Mouse (Mus musculus) stomach, embryonic 15.5 days (tissue): ENCODE results near the gene Prkn. TPM values are rescaled to one million over a fixed set of nuclear protein-coding genes. Genes with fewer than 3 reads are reported as not detected.

Experiments used
- ATAC-seq: fragments of 200-750 bp; cut with Nextera tagmentation; 2 replicates; pipeline ENCODE4 v1.8.0; 2017; ENCODE audit warnings: low read depth, moderate number of reproducible peaks, moderate TSS enrichment; ENCODE audit not compliant: insufficient read depth, low FRiP score
- H3K27ac ChIP-seq: fragments of 300-500 bp; sonication (generic); 2 replicates; pipeline ENCODE4 v1.5.1; 2015; ENCODE audit warnings: mild to moderate bottlenecking, inconsistent platforms
- H3K27me3 ChIP-seq: fragments of 300-500 bp; sonication (generic); replicated peaks from 2 replicates; pipeline ENCODE4 v1.6.1; 2015; ENCODE audit warnings: inconsistent platforms
- H3K36me3 ChIP-seq: fragments of 300-500 bp; sonication (generic); 2 replicates; pipeline ENCODE4 v1.6.1; 2015; ENCODE audit warnings: inconsistent platforms
- H3K4me1 ChIP-seq: fragments of 300-500 bp; sonication (generic); 2 replicates; pipeline ENCODE4 v1.6.1; 2015; ENCODE audit warnings: inconsistent platforms
- H3K4me2 ChIP-seq: fragments of 300-500 bp; sonication (generic); 2 replicates; pipeline ENCODE4 v1.6.1; 2015; ENCODE audit warnings: mild to moderate bottlenecking, inconsistent platforms
- H3K4me3 ChIP-seq: fragments of 300-500 bp; sonication (generic); replicated peaks from 2 replicates; pipeline ENCODE4 v1.5.1; 2015; ENCODE audit warnings: inconsistent platforms
- H3K9ac ChIP-seq: fragments of 300-500 bp; sonication (generic); 2 replicates; pipeline ENCODE4 v1.6.1; 2015; ENCODE audit warnings: inconsistent platforms
- H3K9me3 ChIP-seq: fragments of 300-500 bp; sonication (generic); 2 replicates; pipeline ENCODE4 v1.6.1; 2016; ENCODE audit warnings: inconsistent platforms
- WGBS: fragments of 180-500 bp; shearing (Covaris S2); methylation state at CpG from one replicate; pipeline ENCODE4 v1.1.7; 2015; 5-methylcytosine and 5-hydroxymethylcytosine counted together
- polyA plus RNA-seq: library from polyadenylated mRNA; unstranded; fragments of >200 nt; fragmentation: Nextera tagmentation; extraction: Ambion mirVana; gene quantifications from 2 replicates; pipeline ENCODE4 v1.2.1, GENCODE M21; 2015

Gene Prkn
- polyA plus RNA-seq, 1 experiment from 2014 or later = 2.0 TPM

DNA sequence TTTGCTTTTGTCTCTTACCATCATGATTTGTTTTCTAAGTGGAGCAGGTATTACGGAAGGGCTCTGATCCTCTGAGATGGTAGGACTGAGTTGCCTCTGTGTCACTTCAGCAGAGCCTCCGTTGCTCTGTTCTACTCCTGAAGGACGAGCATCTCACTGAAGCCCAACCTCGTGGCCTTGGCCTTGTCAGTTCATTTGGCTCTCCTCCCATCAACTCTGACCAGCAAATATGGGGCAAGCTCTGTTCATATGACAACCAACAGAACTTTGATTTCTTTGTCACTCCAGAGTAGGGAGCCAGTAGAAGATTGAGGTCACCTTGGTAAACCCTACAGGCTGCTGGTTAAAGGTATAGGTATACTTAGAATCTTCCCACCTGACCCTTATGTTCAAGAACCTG is 745.3 kb downstream of the Prkn start:
- H3K9me3 ChIP-seq = no peaks in the 10 kb centered on the region
- no peak overlapping the region for H3K9ac ChIP-seq
- no peaks in the 10 kb centered on the region for H3K36me3 ChIP-seq
- H3K4me3 ChIP-seq = no peak overlapping the region
- ATAC-seq = no peak
- WGBS = 82% methylated on average over 4 of the region's 4 CpGs
- no peaks in the 10 kb centered on the region for H3K4me1 ChIP-seq
- no peak overlapping the region for H3K4me2 ChIP-seq
- no peaks in the 10 kb centered on the region for H3K27me3 ChIP-seq
- no peak overlapping the region for H3K27ac ChIP-seq

DNA sequence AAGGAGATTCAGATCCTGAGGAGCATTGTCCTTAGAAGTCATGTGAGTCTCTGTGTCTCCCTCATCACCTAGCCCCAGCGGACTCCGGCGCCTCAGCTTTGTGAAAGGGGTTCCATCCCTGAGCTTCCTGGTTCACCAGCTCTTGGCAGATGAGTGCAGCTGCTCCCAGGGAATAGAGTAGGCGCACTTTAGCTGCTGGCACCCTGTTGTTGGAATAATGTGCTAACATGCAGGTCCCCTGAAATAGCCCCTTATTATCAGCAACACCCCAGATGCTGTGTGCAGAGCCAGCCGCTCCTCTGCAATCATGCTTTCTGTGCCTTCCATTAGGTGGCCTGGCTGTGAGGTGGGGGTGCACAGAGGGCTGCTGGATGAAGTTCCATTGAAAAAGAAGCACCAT is 767.7 kb downstream of the Prkn start:
- no peaks in the 10 kb centered on the region for H3K27me3 ChIP-seq
- ATAC-seq = no peak
- no peaks in the 10 kb centered on the region for H3K4me1 ChIP-seq
- no peaks in the 10 kb centered on the region for H3K36me3 ChIP-seq
- H3K9me3 ChIP-seq = no peaks in the 10 kb centered on the region
- no peak overlapping the region for H3K4me3 ChIP-seq
- no peak overlapping the region for H3K9ac ChIP-seq
- no peak overlapping the region for H3K27ac ChIP-seq
- H3K4me2 ChIP-seq = no peak overlapping the region
- 92% methylated on average over 5 of the region's 5 CpGs for WGBS

DNA sequence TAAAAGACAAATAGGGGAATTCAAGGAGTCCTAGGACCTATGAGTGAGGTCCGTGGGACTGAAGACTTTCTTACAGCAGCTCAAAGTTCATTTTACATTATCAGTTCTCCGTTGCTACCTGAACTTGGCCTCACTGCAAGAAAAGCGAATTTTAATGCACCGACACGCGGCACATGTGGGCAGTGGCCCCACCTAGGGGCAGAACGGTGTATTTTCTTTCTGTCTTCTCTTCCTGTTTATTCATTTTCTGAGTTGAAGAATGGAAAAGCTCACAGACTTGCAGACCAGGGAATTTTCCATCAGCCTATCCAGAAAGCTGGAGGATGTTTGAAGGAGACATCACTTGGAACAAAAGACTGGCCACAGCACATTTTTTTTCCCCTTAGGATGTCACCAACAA is 771.3 kb downstream of the Prkn start:
- Histone ChIP-seq H3K4me1 (no peaks in the 10 kb centered on the region), H3K9me3 (no peaks in the 10 kb centered on the region), H3K4me2 (peak overlapping the region; percentile 24; the same call in 1 of the 2 replicates), H3K27me3 (no peaks in the 10 kb centered on the region), H3K27ac (no peak overlapping the region), H3K9ac (no peak overlapping the region), H3K4me3 (no peak overlapping the region), H3K36me3 (no peaks in the 10 kb centered on the region)
- WGBS = 8% methylated on average over 7 of the region's 7 CpGs
- no peak for ATAC-seq

DNA sequence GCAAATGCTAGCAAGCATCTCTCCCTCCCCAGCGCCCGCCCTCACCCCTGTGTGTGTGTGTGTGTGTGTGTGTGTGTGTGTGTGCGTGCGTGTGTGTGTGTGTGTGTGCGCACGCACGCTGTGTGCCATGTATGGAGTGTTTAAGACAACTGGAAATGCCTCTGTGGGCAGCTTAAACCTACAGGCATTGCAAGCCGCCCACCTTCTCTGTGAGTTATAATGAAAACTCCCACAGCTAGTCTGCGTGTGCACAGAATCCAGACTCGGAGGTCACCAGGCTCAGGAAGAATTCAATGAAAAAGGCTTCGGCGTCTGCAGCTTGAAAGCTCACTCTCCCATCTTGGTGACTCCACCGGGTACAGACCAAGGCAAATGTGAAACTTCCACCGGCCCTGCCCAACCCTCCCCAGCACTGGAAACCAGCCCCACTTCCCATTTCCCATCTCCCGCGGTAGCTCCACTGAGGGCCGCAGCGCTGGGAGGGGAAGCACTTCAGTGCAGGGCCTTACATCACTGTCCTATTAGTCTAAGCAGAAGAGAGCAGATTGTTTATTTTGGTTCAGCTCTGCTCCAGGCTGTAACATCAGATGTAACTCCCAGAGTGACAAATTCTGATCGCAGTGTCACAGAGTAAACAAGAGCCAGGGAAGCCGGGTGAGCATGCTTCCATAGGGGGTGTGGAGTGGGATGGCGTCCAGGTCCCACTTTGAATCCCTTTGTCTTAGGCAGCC is 772.8 kb downstream of the Prkn start:
- H3K4me1 ChIP-seq = no peaks in the 10 kb centered on the region
- H3K27me3 ChIP-seq = no peaks in the 10 kb centered on the region
- H3K27ac ChIP-seq = no peak overlapping the region
- H3K9ac ChIP-seq = no peak overlapping the region
- no peaks in the 10 kb centered on the region for H3K9me3 ChIP-seq
- H3K4me2 ChIP-seq = peak overlapping the region; percentile 11; the same call in 1 of the 2 replicates
- 35% methylated on average over 21 of the region's 21 CpGs for WGBS
- ATAC-seq = no peak
- H3K4me3 ChIP-seq = no peak overlapping the region
- H3K36me3 ChIP-seq = no peaks in the 10 kb centered on the region

DNA sequence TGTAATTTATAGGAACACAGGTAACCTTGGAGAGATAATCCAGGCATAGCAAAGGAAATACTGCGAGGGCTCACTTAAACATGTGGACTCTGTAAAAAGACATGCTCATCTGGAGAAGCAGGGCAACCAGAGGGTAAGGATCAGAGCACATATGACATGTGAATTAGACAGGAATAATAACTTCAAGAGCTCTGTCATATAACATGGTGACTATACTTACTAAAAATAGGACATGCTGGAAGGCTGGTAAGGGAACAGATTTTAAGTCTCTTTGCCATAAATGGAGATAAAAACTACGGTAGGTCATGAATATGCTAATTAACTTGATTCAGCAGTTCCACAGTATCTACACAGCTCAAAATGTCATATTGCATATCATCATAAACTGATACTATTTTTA is 777.4 kb downstream of the Prkn start:
- Histone ChIP-seq H3K9me3 (no peaks in the 10 kb centered on the region), H3K27ac (no peak overlapping the region), H3K36me3 (no peaks in the 10 kb centered on the region), H3K27me3 (no peaks in the 10 kb centered on the region), H3K4me2 (no peak overlapping the region), H3K9ac (no peak overlapping the region), H3K4me1 (no peaks in the 10 kb centered on the region), H3K4me3 (no peak overlapping the region)
- no peak for ATAC-seq
- 58% methylated on average over 2 of the region's 2 CpGs for WGBS

DNA sequence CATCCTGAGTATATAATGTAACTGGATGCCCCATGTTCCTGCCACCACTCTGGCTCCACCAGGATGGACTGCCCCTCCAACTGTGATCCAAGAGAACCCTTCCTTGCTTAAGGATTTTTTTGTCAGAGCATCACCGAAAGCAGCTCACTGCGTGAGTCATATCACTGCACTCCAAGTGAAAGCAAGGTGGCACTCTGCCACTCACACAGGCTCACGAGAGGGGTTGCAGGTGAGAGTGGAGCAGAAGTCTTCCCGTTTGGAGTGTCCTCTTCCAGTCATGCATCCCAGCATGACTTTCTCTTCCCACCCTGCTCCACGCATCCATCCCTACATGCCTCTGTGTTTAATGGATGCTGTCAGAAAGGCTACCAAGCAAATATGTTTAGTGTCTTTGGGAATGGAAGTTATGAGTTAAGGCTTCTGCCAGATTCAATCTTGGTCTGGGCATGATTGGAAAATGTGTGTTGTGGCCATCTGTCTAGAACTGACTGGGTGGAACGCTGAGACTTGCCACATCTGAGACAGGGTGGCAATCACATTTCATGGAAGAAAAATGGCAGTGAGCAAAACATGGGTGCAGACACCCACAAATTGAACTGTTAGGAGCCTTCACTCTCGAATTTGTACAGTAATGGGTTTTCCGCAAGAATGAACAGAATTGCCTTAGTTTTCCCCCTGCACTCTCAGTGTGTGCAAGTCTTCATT is 778.9 kb downstream of the Prkn start:
- Histone ChIP-seq H3K4me2 (no peak overlapping the region), H3K36me3 (no peaks in the 10 kb centered on the region), H3K9ac (no peak overlapping the region), H3K4me1 (no peaks in the 10 kb centered on the region), H3K27ac (no peak overlapping the region), H3K9me3 (no peaks in the 10 kb centered on the region), H3K4me3 (no peak overlapping the region), H3K27me3 (no peaks in the 10 kb centered on the region)
- ATAC-seq = no peak
- 84% methylated on average over 8 of the region's 8 CpGs for WGBS

DNA sequence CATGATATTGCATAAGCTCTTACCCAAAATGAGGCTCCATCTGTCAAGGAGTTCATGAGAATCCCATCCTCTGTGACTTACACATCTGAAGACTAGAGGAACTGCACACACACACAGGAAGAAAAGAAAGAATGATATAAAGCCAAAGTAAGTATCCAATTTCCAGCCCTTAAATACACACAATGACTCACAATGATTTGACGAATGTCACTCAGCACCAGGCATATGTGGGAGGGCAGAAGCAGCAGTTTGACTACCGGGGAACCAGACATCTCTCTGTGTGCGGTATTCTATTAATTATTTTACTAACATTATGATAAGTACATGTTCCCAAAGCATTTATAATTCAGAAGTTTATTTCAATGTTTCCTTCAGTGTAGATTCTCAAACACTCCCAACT is 780.6 kb downstream of the Prkn start:
- 54% methylated on average over 3 of the region's 3 CpGs for WGBS
- Histone ChIP-seq H3K27me3 (no peaks in the 10 kb centered on the region), H3K9me3 (no peaks in the 10 kb centered on the region), H3K4me1 (no peaks in the 10 kb centered on the region), H3K4me3 (no peak overlapping the region), H3K36me3 (no peaks in the 10 kb centered on the region), H3K9ac (no peak overlapping the region), H3K27ac (no peak overlapping the region), H3K4me2 (no peak overlapping the region)
- ATAC-seq = no peak

DNA sequence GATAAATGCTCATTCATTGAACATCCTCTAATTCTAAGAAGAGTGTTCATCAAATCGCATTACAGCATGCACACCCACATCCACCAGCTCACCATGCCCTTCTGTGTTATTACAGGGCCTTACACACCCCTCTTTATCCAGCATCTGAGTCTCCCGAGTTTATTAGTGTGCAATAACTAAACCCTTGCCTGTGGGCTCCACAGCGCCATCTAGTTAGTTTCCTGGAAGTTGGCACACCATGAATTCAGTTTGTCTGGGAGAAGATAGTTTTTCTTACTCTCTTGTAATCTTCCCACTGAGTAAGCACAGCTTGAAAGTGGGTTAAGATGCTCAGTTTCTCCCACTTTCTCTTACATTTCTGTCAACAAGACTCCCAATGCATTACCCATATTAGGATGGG is 781.3 kb downstream of the Prkn start:
- Histone ChIP-seq H3K4me2 (no peak overlapping the region), H3K4me1 (no peaks in the 10 kb centered on the region), H3K27ac (no peak overlapping the region), H3K9ac (no peak overlapping the region), H3K4me3 (no peak overlapping the region), H3K27me3 (no peaks in the 10 kb centered on the region), H3K9me3 (no peaks in the 10 kb centered on the region), H3K36me3 (no peaks in the 10 kb centered on the region)
- ATAC-seq = no peak
- 60% methylated on average over 3 of the region's 3 CpGs for WGBS

DNA sequence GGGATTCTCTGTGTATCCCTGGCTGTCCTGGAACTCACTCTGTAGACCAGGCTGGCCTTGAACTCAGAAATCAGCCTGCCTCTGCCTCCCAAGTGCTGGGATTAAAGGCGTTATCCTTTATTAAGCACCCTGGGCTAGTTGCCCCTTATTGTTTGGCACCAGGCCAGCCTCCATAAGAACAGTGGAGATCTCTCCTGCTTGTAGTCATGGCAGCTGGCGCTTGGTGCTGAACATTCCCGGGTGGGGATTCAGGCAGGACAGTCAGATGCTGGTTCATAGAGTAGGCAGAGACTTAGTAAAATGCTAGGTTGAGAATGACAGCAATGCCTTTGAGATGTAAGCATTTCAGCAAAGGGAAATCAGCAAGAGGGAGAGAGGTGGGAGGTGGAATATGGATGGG is 786.1 kb downstream of the Prkn start:
- 83% methylated on average over 3 of the region's 3 CpGs for WGBS
- no peak for ATAC-seq
- H3K4me1 ChIP-seq = no peaks in the 10 kb centered on the region
- H3K27me3 ChIP-seq = no peaks in the 10 kb centered on the region
- no peak overlapping the region for H3K9ac ChIP-seq
- no peaks in the 10 kb centered on the region for H3K9me3 ChIP-seq
- H3K27ac ChIP-seq = no peak overlapping the region
- no peak overlapping the region for H3K4me3 ChIP-seq
- H3K36me3 ChIP-seq = no peaks in the 10 kb centered on the region
- no peak overlapping the region for H3K4me2 ChIP-seq

DNA sequence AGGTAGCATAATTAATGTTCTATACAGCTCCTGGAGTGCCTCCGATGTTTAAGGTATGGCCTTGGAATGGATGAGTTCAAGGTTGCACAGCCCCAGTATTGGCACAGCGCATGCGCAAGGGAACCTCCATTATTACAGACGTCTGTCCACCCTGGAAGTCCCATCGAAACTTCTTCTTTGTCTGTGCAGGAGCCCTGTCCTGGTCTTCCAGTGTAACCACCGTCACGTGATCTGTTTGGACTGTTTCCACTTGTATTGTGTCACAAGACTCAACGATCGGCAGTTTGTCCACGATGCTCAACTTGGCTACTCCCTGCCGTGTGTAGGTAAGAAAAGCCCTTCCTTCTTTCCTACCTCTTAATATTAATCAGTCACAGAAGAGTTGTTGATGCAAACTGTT is 794.9 kb downstream of the Prkn start:
- ATAC-seq = no peak
- Histone ChIP-seq H3K4me1 (no peaks in the 10 kb centered on the region), H3K36me3 (no peaks in the 10 kb centered on the region), H3K9ac (no peak overlapping the region), H3K27ac (no peak overlapping the region), H3K4me2 (no peak overlapping the region), H3K27me3 (no peaks in the 10 kb centered on the region), H3K9me3 (no peaks in the 10 kb centered on the region), H3K4me3 (no peak overlapping the region)
- WGBS = 91% methylated on average over 11 of the region's 11 CpGs

DNA sequence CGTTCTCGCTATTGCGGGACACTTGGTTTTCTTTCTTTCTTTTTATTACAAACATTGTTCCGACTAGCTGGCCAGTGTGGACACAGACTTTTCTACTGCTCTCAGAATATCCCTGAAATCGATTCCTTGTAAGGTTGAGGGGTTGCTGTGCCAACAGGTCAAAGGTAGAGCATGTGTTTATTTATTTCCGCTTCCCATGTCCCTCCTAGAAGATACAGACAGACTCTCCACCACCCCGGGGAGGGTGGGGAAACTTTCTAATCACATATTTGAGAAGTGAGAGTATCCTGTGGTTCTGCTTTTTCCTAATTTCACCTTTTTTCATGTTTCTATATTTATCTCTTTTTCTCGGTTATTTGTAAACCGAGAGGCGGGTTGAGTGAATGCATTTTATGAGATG is 797.5 kb downstream of the Prkn start:
- Histone ChIP-seq H3K27me3 (no peaks in the 10 kb centered on the region), H3K9ac (no peak overlapping the region), H3K36me3 (no peaks in the 10 kb centered on the region), H3K9me3 (no peaks in the 10 kb centered on the region), H3K27ac (no peak overlapping the region), H3K4me1 (no peaks in the 10 kb centered on the region), H3K4me2 (no peak overlapping the region), H3K4me3 (no peak overlapping the region)
- WGBS = 63% methylated on average over 10 of the region's 10 CpGs
- ATAC-seq = no peak

DNA sequence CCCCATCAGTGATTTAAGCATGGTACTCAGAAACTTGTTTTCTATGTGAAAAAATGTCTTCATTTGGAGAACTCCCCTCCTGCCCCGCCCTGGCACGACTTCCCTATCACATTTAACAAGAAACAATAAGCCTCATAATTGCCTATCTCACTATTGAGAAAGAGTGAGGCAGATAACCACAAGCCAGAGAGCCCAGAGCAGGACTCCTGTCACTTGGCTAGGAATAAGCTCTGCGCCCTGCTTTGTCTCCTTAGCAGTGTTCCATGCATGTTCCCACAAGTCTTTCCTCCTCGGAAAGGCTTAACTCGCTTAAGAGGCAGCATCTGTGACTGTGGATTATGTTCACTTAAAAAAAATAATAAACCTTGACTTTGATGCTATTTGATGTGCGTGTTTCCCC is 798.3 kb downstream of the Prkn start:
- no peak overlapping the region for H3K27ac ChIP-seq
- H3K27me3 ChIP-seq = no peaks in the 10 kb centered on the region
- no peak overlapping the region for H3K4me3 ChIP-seq
- H3K36me3 ChIP-seq = no peaks in the 10 kb centered on the region
- WGBS = 80% methylated on average over 6 of the region's 6 CpGs
- no peak for ATAC-seq
- H3K4me1 ChIP-seq = no peaks in the 10 kb centered on the region
- no peak overlapping the region for H3K9ac ChIP-seq
- H3K9me3 ChIP-seq = no peaks in the 10 kb centered on the region
- no peak overlapping the region for H3K4me2 ChIP-seq
